ENCODE assay signal across 23 mouse cellular contexts in genomic region chr6:112818403-112818901, GRCm38 (mm10).
DNase-seq lines count a peak whose midpoint lies in the region; ATAC-seq and TF ChIP-seq lines count a peak whose summit lies in the region.
"Had no signal": no experiment of that assay in that cellular context is flagged by ENCODE, and none has a peak within 500 bp of the region (broad histone marks: within the 10 kb centered on the region; RNA-seq: fewer than 3 reads in every experiment).

No protein-coding gene starts in this region.

- WGBS in midbrain, embryonic 13.5 days: 96% methylated on average over 7 of the region's 7 CpGs
- WGBS in midbrain, postnatal 0 days: 95% methylated on average over 7 of the region's 7 CpGs
- WGBS in forebrain, embryonic 13.5 days: 93% methylated on average over 7 of the region's 7 CpGs

- DNase-seq in adrenal gland, postnatal 10 days: peak; percentile 20
- no peak for DNase-seq in adrenal gland, adult 8-10 months
- DNase-seq in midbrain, postnatal 0 days (ENCODE audit: low spot score): no peak
- DNase-seq in adrenal gland, postnatal 14 days: peak; percentile 40
- DNase-seq in adrenal gland, postnatal 25 days: peak; percentile 31
- DNase-seq in kidney, postnatal 14 days: no peak
- DNase-seq: cerebellum, adult 11 months; cerebellum, adult 9-10 months; cerebellum, postnatal 14 days; gastrocnemius, postnatal 10 days; gastrocnemius, postnatal 36 days; heart, adult 2 months; heart, postnatal 14 days; heart, postnatal 4 days had no signal

- ATAC-seq in midbrain, embryonic 13.5 days: no peak
- ATAC-seq in midbrain, postnatal 0 days (ENCODE audit: low FRiP score): no peak
- ATAC-seq in forebrain, embryonic 13.5 days: no peak
- ATAC-seq: CD4-positive, CD25-positive, alpha-beta regulatory T cell, adult 4 months; forebrain, embryonic 15.5 days; intestine, postnatal 0 days had no signal

- peaks cover 85% of the 10 kb centered on the region for H3K4me1 ChIP-seq in midbrain, embryonic 13.5 days (replicated peaks)
- peaks cover 16% of the 10 kb centered on the region for H3K4me1 ChIP-seq in midbrain, postnatal 0 days (ENCODE audit: insufficient read depth, low read length)
- peaks cover 53% of the 10 kb centered on the region for H3K4me1 ChIP-seq in forebrain, embryonic 13.5 days
- H3K4me1 ChIP-seq: heart, embryonic 10.5 days; heart, embryonic 13.5 days had no signal

- H3K27ac ChIP-seq in midbrain, embryonic 13.5 days: peak overlapping the region; percentile 1; the same call in 1 of the 2 replicates
- H3K27ac ChIP-seq in midbrain, postnatal 0 days (ENCODE audit: low read depth, low read length): no peak overlapping the region
- H3K27ac ChIP-seq in forebrain, embryonic 13.5 days: no peak overlapping the region
- H3K27ac ChIP-seq: forebrain, embryonic 15.5 days; heart, adult 2 months; heart, embryonic 10.5 days; heart, embryonic 13.5 days; hindbrain, embryonic 12.5 days; hindbrain, embryonic 15.5 days had no signal

- H3K9me3 ChIP-seq in midbrain, embryonic 13.5 days: no peaks in the 10 kb centered on the region
- no peaks in the 10 kb centered on the region for H3K9me3 ChIP-seq in midbrain, postnatal 0 days (ENCODE audit: low read length)
- no peaks in the 10 kb centered on the region for H3K9me3 ChIP-seq in forebrain, embryonic 13.5 days (replicated peaks)
- H3K9me3 ChIP-seq: forebrain, embryonic 15.5 days; heart, embryonic 10.5 days; heart, embryonic 13.5 days; hindbrain, embryonic 12.5 days; hindbrain, embryonic 15.5 days had no signal

- H3K27me3 ChIP-seq in midbrain, embryonic 13.5 days: no peaks in the 10 kb centered on the region
- H3K27me3 ChIP-seq in midbrain, postnatal 0 days (ENCODE audit: insufficient read depth, low read length): no peaks in the 10 kb centered on the region
- H3K27me3 ChIP-seq in forebrain, embryonic 13.5 days: no peaks in the 10 kb centered on the region
- H3K27me3 ChIP-seq: forebrain, embryonic 15.5 days; heart, embryonic 13.5 days; hindbrain, embryonic 12.5 days; hindbrain, embryonic 15.5 days had no signal

- H3K36me3 ChIP-seq in midbrain, embryonic 13.5 days: peaks cover 25% of the 10 kb centered on the region
- H3K36me3 ChIP-seq in midbrain, postnatal 0 days (ENCODE audit: insufficient read depth, low read length): 0 out of 2 replicates have a peak, but pooled peaks cover 4% of the 10 kb centered on the region
- peaks cover 16% of the 10 kb centered on the region for H3K36me3 ChIP-seq in forebrain, embryonic 13.5 days (ENCODE audit: poor library complexity, severe bottlenecking)
- H3K36me3 ChIP-seq: forebrain, embryonic 15.5 days; heart, embryonic 10.5 days; heart, embryonic 13.5 days had no signal

- no peak overlapping the region for H3K4me3 ChIP-seq in midbrain, embryonic 13.5 days (replicated peaks)
- no peak overlapping the region for H3K4me3 ChIP-seq in midbrain, postnatal 0 days (ENCODE audit: low read depth, low read length)
- H3K4me3 ChIP-seq in forebrain, embryonic 13.5 days: no peak overlapping the region
- H3K4me3 ChIP-seq: forebrain, embryonic 15.5 days; heart, adult 2 months; heart, embryonic 10.5 days; heart, embryonic 13.5 days; hindbrain, embryonic 12.5 days; hindbrain, embryonic 15.5 days had no signal

- H3K4me2 ChIP-seq in midbrain, embryonic 13.5 days (replicated peaks): no peak overlapping the region
- H3K4me2 ChIP-seq in midbrain, postnatal 0 days (ENCODE audit: low read depth, low read length, poor library complexity, severe bottlenecking): no peak overlapping the region
- H3K4me2 ChIP-seq in forebrain, embryonic 13.5 days: no peak overlapping the region
- H3K4me2 ChIP-seq: forebrain, embryonic 15.5 days; heart, embryonic 13.5 days; hindbrain, embryonic 12.5 days; hindbrain, embryonic 15.5 days had no signal

- H3K9ac ChIP-seq in midbrain, embryonic 13.5 days (replicated peaks): no peak overlapping the region
- H3K9ac ChIP-seq in midbrain, postnatal 0 days (replicated peaks; ENCODE audit: low read length, poor library complexity, severe bottlenecking): no peak overlapping the region
- H3K9ac ChIP-seq in forebrain, embryonic 13.5 days: no peak overlapping the region
- H3K9ac ChIP-seq: forebrain, embryonic 15.5 days; heart, embryonic 13.5 days; hindbrain, embryonic 12.5 days; hindbrain, embryonic 15.5 days had no signal

- TF ChIP-seq CTCF in midbrain, postnatal 0 days (IDR thresholded peaks at IDR 0.05): no peak

Comparison
In these comparisons a context has a peak if more than half of its experiments do, and no peak if none do; other contexts are left out.
1. DNase-seq: peak in adrenal gland, postnatal 10 days (single experiment), adrenal gland, postnatal 14 days (single experiment) and adrenal gland, postnatal 25 days (single experiment); none in adrenal gland, adult 8-10 months (single experiment), midbrain, postnatal 0 days (single experiment) and kidney, postnatal 14 days (single experiment).